Mouse (Mus musculus): ENCODE measurements around the gene Ccdc33. TPM values are rescaled to one million over a fixed set of nuclear protein-coding genes. Genes with fewer than 3 reads are reported as not detected.

The Ccdc33 gene
- total and polyA plus RNA-seq, 2 experiments from 2014 or later, result 0.27 to 1.4 TPM

DNA sequence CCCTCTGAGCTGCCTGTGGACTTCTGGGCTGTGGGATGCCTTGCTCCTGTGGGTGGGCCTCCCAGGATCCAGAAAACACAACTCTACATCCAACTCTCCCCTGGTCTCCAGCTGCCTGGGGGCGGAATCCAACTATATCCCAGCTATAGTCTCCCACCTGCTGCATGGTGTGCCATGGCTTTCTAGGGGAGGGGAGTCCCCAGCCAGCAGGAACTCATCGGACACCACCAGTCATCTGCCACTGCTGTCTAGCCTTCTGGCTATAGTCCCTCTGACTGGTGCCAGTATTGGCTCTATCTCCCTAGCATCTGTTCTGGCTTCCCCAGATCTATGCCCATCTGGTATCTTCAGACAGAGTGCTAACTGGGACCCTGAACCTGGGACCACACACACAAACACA, 83.1 kb downstream of the Ccdc33 start:
- H3K27ac ChIP-seq (ENCODE audit: low read depth, low read length), result no peak overlapping the region
- H3K4me2 ChIP-seq (ENCODE audit: low read depth, low read length, poor library complexity, severe bottlenecking), result no peak overlapping the region
- H3K4me3 ChIP-seq (ENCODE audit: low read depth, low read length), result no peak overlapping the region
- TF ChIP-seq CTCF (IDR thresholded peaks at IDR 0.05), result no peak
- no peak overlapping the region for H3K9ac ChIP-seq (replicated peaks; ENCODE audit: low read length, poor library complexity, severe bottlenecking)
- no peaks in the 10 kb centered on the region for H3K27me3 ChIP-seq (ENCODE audit: insufficient read depth, low read length)
- no peaks in the 10 kb centered on the region for H3K4me1 ChIP-seq (ENCODE audit: insufficient read depth, low read length)
- no peak for ATAC-seq (ENCODE audit: low FRiP score)
- H3K36me3 ChIP-seq (ENCODE audit: insufficient read depth, low read length), result no peaks in the 10 kb centered on the region
- DNase-seq (ENCODE audit: low spot score), result peak; percentile 70
- no peaks in the 10 kb centered on the region for H3K9me3 ChIP-seq (ENCODE audit: low read length)
- WGBS, result 59% methylated on average over 2 of the region's 2 CpGs

DNA sequence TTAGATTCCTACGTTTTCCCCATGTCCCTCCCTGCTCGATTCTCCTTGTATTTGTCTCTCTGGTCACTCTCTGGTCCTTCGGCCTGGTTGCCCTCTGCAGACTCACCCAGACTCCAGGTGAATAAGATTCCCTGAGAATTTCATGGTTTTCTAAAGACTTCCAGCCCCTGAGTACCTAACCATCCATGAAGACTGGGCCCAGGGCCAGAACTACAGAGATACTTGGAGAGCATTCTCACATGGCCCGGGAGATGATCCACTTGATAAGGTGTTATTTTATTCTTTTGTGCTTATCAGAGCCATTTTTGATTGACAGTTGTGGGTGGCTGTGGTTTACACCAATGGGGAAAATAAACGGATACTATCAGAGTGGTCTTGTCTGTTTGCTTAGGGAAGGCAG, 86.7 kb downstream of the Ccdc33 start:
- Histone ChIP-seq H3K4me2 (ENCODE audit: low read depth, low read length, poor library complexity, severe bottlenecking) (no peak overlapping the region), H3K27ac (ENCODE audit: low read depth, low read length) (no peak overlapping the region), H3K4me3 (ENCODE audit: low read depth, low read length) (no peak overlapping the region), H3K36me3 (ENCODE audit: insufficient read depth, low read length) (no peaks in the 10 kb centered on the region), H3K9ac (replicated peaks; ENCODE audit: low read length, poor library complexity, severe bottlenecking) (no peak overlapping the region), H3K4me1 (ENCODE audit: insufficient read depth, low read length) (no peaks in the 10 kb centered on the region), H3K27me3 (ENCODE audit: insufficient read depth, low read length) (no peaks in the 10 kb centered on the region), H3K9me3 (ENCODE audit: low read length) (no peaks in the 10 kb centered on the region)
- ATAC-seq (ENCODE audit: low FRiP score) (no peak), DNase-seq (ENCODE audit: low spot score) (no peak)
- no peak for TF ChIP-seq CTCF (IDR thresholded peaks at IDR 0.05)
- WGBS, result 83% methylated on average over 5 of the region's 5 CpGs

DNA sequence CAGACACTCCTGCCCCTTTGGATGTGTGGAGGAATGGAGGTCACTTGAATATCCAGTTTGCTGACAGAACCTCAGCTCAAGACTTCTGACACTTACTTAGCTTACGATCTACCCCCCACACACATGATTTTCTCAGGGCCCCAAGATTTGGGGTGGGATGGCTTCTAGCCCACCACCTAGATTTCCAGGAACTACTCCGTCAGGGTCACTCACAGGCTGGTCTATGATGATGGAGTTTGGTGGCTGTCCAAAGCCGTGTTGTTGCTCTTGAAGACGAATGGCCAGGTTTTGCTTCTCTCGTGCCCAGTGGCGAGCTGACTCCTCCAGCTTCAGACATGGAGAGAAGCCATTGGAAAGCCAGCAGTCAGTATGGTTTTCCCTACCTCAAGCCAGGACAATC, 89.0 kb downstream of the Ccdc33 start:
- Histone ChIP-seq H3K36me3 (ENCODE audit: insufficient read depth, low read length) (no peaks in the 10 kb centered on the region), H3K27ac (ENCODE audit: low read depth, low read length) (no peak overlapping the region), H3K9me3 (ENCODE audit: low read length) (no peaks in the 10 kb centered on the region), H3K27me3 (ENCODE audit: insufficient read depth, low read length) (no peaks in the 10 kb centered on the region), H3K4me1 (ENCODE audit: insufficient read depth, low read length) (no peaks in the 10 kb centered on the region), H3K4me2 (ENCODE audit: low read depth, low read length, poor library complexity, severe bottlenecking) (no peak overlapping the region), H3K4me3 (ENCODE audit: low read depth, low read length) (no peak overlapping the region), H3K9ac (replicated peaks; ENCODE audit: low read length, poor library complexity, severe bottlenecking) (no peak overlapping the region)
- 91% methylated on average over 6 of the region's 6 CpGs for WGBS
- ATAC-seq (ENCODE audit: low FRiP score) (no peak), DNase-seq (ENCODE audit: low spot score) (no peak)
- TF ChIP-seq CTCF (IDR thresholded peaks at IDR 0.05), result no peak

DNA sequence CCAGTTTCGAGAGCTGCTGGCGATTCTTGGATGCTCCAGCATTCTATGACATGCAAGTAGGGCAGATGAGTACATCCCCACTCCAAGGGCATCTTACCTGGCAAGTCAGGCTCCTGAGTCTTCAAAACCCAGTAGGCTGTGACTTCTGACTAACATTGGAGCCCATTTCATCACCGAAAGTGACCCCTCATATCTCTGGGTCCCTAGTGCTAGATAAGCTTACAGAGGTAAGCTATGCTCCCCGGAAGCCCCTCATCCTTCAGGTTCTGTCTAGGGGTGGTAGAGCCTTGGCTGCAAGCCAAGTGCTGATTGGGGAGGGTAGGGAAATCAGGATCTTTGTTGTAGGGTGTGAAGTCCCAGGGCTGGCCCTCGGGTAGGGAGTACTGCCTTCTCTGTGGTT, 89.8 kb downstream of the Ccdc33 start:
- Histone ChIP-seq H3K9me3 (ENCODE audit: low read length) (no peaks in the 10 kb centered on the region), H3K27me3 (ENCODE audit: insufficient read depth, low read length) (no peaks in the 10 kb centered on the region), H3K36me3 (ENCODE audit: insufficient read depth, low read length) (no peaks in the 10 kb centered on the region), H3K4me1 (ENCODE audit: insufficient read depth, low read length) (no peaks in the 10 kb centered on the region), H3K27ac (ENCODE audit: low read depth, low read length) (no peak overlapping the region), H3K4me2 (ENCODE audit: low read depth, low read length, poor library complexity, severe bottlenecking) (no peak overlapping the region), H3K4me3 (ENCODE audit: low read depth, low read length) (no peak overlapping the region), H3K9ac (replicated peaks; ENCODE audit: low read length, poor library complexity, severe bottlenecking) (no peak overlapping the region)
- ATAC-seq (ENCODE audit: low FRiP score) (no peak), DNase-seq (ENCODE audit: low spot score) (no peak)
- 81% methylated on average over 5 of the region's 5 CpGs for WGBS
- TF ChIP-seq CTCF (IDR thresholded peaks at IDR 0.05), result no peak

DNA sequence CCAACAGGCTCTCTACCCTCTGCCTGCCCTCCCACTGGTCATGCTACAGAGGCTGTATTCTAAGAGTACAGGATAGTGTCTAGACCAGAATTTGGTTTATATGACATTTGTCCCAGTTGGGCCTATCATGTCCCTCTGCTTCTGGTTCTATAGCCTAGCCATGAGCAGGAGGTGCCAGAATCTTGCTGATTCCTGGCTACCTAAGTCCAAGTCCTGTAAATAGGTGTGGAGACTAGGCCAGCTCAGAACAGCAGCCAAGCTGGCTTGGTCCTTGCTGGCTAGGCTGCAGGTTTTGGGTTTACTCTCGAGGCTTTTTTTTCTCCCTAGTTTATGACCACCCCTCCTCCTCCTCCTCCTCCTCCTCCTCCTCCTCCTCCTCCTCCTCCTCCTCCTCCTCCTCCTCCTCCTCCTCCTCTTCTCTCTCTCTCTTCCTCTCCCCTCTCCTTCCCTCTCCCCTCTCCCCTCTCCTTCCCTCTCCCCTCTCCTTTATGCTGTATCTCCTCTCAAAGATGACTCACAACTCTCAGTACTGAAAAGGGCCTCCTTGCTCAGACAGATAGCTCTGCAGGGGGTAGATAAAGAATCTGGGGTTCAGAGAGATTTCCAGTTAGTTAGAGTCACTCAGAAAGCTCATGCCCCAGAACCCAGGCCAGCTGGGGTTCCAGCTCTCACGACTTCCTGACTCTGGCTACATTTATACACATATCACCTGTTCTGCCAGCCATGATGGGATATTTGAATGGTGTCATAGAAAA, 91.0 kb downstream of the Ccdc33 start:
- Histone ChIP-seq H3K4me3 (ENCODE audit: low read depth, low read length) (no peak overlapping the region), H3K27ac (ENCODE audit: low read depth, low read length) (no peak overlapping the region), H3K27me3 (ENCODE audit: insufficient read depth, low read length) (no peaks in the 10 kb centered on the region), H3K36me3 (ENCODE audit: insufficient read depth, low read length) (no peaks in the 10 kb centered on the region), H3K4me2 (ENCODE audit: low read depth, low read length, poor library complexity, severe bottlenecking) (no peak overlapping the region), H3K9ac (replicated peaks; ENCODE audit: low read length, poor library complexity, severe bottlenecking) (no peak overlapping the region), H3K4me1 (ENCODE audit: insufficient read depth, low read length) (no peaks in the 10 kb centered on the region), H3K9me3 (ENCODE audit: low read length) (no peaks in the 10 kb centered on the region)
- ATAC-seq (ENCODE audit: low FRiP score) (no peak), DNase-seq (ENCODE audit: low spot score) (no peak)
- 58% methylated on average over 2 of the region's 2 CpGs for WGBS
- no peak for TF ChIP-seq CTCF (IDR thresholded peaks at IDR 0.05)

DNA sequence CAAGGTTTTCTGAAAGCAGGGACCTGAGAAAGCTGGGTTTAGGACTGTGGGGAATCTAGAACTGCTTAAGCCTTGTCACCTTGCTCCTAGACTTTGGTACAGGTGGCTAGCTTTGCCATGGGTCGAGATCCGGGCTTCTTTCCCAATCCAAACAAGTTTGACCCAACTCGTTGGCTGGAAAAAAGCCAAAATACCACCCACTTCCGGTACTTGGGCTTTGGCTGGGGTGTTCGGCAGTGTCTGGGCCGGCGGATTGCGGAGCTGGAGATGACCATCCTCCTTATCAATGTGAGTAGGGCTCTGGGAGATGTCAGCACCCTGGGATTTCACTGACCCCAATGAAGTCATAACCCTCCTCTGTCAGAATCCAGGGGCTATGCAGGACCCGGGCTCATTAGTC, 92.6 kb downstream of the Ccdc33 start:
- no peaks in the 10 kb centered on the region for H3K9me3 ChIP-seq (ENCODE audit: low read length)
- H3K36me3 ChIP-seq (ENCODE audit: insufficient read depth, low read length), result no peaks in the 10 kb centered on the region
- no peak overlapping the region for H3K4me2 ChIP-seq (ENCODE audit: low read depth, low read length, poor library complexity, severe bottlenecking)
- ATAC-seq (ENCODE audit: low FRiP score), result no peak
- H3K27me3 ChIP-seq (ENCODE audit: insufficient read depth, low read length), result no peaks in the 10 kb centered on the region
- H3K4me3 ChIP-seq (ENCODE audit: low read depth, low read length), result no peak overlapping the region
- H3K4me1 ChIP-seq (ENCODE audit: insufficient read depth, low read length), result no peaks in the 10 kb centered on the region
- WGBS, result 92% methylated on average over 9 of the region's 9 CpGs
- H3K27ac ChIP-seq (ENCODE audit: low read depth, low read length), result no peak overlapping the region
- no peak for TF ChIP-seq CTCF (IDR thresholded peaks at IDR 0.05)
- DNase-seq (ENCODE audit: low spot score), result no peak
- no peak overlapping the region for H3K9ac ChIP-seq (replicated peaks; ENCODE audit: low read length, poor library complexity, severe bottlenecking)
